Mouse (Mus musculus): Measurements from ENCODE around the gene Lrrc61.

The Lrrc61 gene

GRCm38 (mm10) chr6:48546858-48547257 is 7.7 kb upstream of the Lrrc61 start:
- no peak for DNase-seq (ENCODE audit: low spot score in 2 of 2)

GRCm38 (mm10) chr6:48548314-48548713 is 6.3 kb upstream of the Lrrc61 start:
- DNase-seq (ENCODE audit: low spot score in 2 of 2) = no peak

DNA sequence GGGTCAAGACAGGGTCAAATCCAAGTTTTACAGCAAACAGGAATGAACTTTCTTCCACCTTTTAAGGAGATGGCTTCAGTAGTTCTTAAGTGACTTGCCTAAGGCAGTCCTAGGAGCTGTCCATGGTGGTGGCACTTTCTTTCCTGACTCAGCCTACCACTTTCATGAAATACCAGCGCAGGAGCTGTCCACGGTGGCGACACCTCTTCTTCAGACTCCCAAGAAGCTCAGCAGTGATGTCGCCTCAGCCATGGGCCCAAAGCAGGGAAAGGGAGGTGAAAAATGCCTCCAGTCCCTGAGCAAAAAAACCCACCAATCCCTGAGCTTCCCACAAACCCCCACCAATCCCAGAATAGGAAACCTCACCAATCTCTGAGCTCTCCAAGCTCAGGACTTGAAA is 1.7 kb upstream of the Lrrc61 start:
- DNase-seq (ENCODE audit: low spot score in 2 of 2) = peak in 1 of 2 experiments; percentile 33

- no peak for DNase-seq (ENCODE audit: low spot score in 2 of 2)
Measured at GRCm38 (mm10) chr6:48553819-48554218, 777 bp upstream of the Lrrc61 start.

DNA sequence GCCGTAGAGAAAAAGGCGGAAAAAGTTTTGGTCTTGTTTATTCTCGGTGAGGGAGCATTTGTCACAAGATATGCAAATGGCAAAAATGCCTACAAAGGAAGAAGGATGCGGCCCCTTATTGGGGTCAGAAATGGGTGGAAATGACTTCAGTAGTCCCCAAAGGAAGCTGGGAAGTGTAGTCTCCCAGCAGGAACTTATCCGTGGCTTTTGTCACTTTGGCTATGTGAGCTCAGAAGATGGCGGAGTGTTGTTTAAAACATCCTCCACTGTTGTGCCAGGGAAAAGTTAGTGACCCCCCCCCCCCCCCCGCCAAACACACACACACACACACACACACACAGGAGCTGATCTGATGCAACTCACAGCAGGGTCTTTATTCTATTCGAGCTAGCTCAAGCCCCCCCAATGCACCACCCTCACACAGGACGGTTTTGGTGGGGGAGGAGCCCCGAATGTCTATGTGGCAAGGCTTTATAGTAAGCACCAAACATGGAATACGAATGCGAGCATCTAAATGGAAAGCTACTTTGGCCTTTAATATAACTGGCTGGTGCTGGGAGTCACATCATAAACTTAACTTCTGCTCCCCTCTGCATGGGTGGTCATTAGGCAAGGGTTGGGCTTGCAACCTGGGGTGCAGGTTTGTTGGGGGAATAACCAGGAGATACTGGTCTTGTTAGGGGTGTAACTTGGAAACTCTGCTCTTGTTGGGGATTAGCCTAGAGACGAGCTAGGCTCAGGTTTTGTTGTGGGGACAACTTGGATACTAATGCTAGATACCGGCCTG is 701 bp downstream of the Lrrc61 start:
- DNase-seq (ENCODE audit: low spot score in 2 of 2) = peak in 1 of 2 experiments; percentile 10

GRCm38 (mm10) chr6:48555956-48556355 is 1.4 kb downstream of the Lrrc61 start:
- no peak for DNase-seq (ENCODE audit: low spot score in 2 of 2)

GRCm38 (mm10) chr6:48565693-48566310 is 11.2 kb downstream of the Lrrc61 start:
- no peak for DNase-seq (ENCODE audit: low spot score in 2 of 2)

- DNase-seq (ENCODE audit: low spot score in 2 of 2) = no peak
Measured at GRCm38 (mm10) chr6:48566312-48566711, 11.7 kb downstream of the Lrrc61 start.

GRCm38 (mm10) chr6:48568036-48568984 is 13.7 kb downstream of the Lrrc61 start:
- DNase-seq (ENCODE audit: low spot score in 2 of 2) = no peak

GRCm38 (mm10) chr6:48569065-48569807 is 14.6 kb downstream of the Lrrc61 start:
- no peak for DNase-seq (ENCODE audit: low spot score in 2 of 2)

- DNase-seq (ENCODE audit: low spot score in 2 of 2) = no peak
Measured at GRCm38 (mm10) chr6:48572014-48572413, 17.4 kb downstream of the Lrrc61 start.

DNA sequence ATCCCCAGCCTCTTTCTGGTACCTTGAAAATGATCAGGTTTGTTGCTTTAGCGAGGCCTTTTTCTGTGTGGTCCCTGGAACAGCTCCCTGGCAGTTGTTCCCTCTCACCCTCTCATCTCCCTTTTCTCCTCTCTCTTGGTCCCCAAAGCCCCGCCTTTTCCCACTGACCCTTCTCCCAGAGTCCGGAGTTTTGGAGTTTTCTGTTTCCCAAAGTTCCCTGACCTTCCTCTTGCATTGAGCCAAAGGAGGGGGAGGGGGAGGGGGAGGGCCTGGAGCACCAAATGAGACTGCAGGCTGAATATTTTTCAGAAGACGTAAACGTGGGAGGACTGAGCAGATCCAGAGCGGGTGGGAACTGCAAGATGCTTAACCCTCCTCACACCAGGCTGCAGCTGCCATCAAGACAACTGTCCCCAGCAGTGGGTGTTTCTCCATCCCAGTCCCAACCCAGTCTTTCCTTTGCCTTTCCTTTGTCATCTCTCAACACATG is 18.0 kb downstream of the Lrrc61 start, which contains the start of gene Rarres2:
Gene Rarres2, minus strand, starts transcription at position 218 of the 490 bp plus-strand sequence.
- DNase-seq (ENCODE audit: low spot score in 2 of 2) = no peak

GRCm38 (mm10) chr6:48573280-48573679 is 18.7 kb downstream of the Lrrc61 start:
- no peak for DNase-seq (ENCODE audit: low spot score in 2 of 2)

DNA sequence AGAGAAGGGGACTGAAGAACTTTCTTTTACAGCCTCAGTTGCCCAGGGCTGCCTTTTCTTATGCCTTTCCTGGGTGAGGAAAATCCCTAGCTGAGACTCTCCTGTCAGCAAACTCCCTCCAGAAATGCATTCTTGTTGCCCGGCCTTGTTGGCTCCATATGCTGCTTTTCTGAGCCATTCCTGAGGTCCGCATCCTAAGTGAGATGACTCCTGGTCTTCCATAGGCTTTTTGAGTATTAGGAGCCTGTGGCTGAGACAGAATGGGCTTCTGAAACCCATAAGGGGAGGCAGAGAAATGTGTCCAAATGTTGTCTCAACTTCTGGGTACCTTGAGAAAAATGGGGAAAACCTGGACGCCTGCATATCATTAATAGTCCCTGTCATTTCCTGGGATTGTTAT is 19.4 kb downstream of the Lrrc61 start:
- DNase-seq (ENCODE audit: low spot score in 2 of 2) = no peak

DNA sequence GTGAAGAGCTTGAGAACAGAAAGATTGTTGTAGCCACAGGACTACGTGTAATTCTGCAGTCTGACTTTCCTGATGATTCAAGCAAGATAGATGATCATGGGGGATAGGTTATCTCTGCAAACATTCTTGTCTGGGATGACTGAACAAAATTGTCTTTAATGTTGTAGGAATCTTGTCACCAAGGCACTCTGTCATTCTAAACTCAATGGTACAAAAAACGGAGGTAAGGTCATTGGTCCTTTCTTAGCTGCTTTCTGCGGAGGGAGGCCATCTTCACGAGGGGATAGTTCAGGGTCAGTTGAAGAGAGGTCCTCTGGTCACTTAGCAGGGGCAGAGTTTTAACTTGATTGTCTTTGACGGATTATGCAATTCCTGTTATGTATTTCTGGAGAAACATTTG is 24.1 kb downstream of the Lrrc61 start:
- DNase-seq (ENCODE audit: low spot score in 2 of 2) = no peak

GRCm38 (mm10) chr6:48579215-48579648 is 24.6 kb downstream of the Lrrc61 start:
- DNase-seq (ENCODE audit: low spot score in 2 of 2) = no peak

GRCm38 (mm10) chr6:48581257-48581656 is 26.7 kb downstream of the Lrrc61 start:
- DNase-seq (ENCODE audit: low spot score in 2 of 2) = no peak

DNA sequence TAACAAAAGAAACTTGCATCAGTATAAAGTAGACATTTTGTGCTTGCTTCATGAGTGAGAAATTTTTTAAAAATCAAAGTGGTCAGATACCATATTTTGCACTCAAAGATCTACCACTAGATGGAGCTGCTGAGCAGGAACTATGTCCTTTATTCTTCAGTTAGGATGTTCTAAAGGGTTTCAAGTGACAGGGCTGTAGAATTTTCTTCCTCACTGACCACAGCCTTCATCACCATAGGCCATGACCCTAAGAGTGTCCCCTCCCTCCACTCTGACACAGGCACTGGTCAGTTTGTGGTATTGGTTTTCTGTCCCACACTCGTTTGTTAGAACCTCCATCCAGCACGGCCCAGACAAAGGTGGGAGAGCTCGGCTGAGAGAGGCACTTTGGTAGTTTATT is 27.4 kb downstream of the Lrrc61 start:
- peak; percentile 43 to 48 for DNase-seq (ENCODE audit: low spot score in 2 of 2)

DNA sequence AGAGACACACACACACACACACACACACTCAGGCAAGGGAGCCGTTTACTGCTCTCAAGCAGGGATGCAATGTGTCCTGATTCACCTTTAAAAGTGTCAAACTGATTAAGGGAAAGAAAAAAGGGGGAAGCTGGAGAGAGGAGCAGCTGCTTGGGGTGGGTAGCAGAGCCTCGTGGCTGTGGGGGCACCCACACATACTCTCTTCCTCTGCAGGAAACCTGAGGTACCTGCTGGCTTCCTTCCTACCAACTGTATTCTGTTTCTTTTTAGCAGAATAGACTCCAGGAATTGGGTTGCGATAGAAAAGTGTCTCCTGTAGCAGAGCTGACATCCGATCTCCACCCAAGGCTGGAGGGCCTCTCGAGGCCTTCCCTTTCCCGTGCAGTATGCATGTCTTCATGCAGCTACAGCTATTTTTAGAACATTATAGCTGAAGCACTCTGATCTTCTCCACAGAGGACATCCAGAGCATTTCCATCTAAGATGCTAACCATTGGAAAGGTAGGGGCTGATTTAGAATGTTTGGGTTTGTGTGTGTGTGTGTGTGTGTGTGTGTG is 34.7 kb downstream of the Lrrc61 start, which contains the start of gene Gm45021:
Gene Gm45021, plus strand, starts transcription at position 417 of the 557 bp plus-strand sequence.
- no peak for DNase-seq (ENCODE audit: low spot score in 2 of 2)

GRCm38 (mm10) chr6:48591221-48591845 is 36.7 kb downstream of the Lrrc61 start:
- no peak for DNase-seq (ENCODE audit: low spot score in 2 of 2)
